Mouse (Mus musculus) embryonic facial prominence, embryonic 12.5 days (tissue): ENCODE results near the gene Prkar1a. TPM values are rescaled to one million over a fixed set of nuclear protein-coding genes. Genes with fewer than 3 reads are reported as not detected.

ENCODE experiments used
- ATAC-seq: fragments of 200-750 bp; cut with Nextera tagmentation; 2 replicates; pipeline ENCODE4 v1.8.0; 2017; ENCODE audit not compliant: insufficient number of reproducible peaks, insufficient read depth, low FRiP score, low TSS enrichment
- H3K27ac ChIP-seq: fragments of 300-500 bp; sonication (generic); 2 replicates; pipeline ENCODE4 v1.5.1; 2016; ENCODE audit warnings: mild to moderate bottlenecking
- H3K27me3 ChIP-seq: fragments of 300-500 bp; sonication (generic); 2 replicates; pipeline ENCODE4 v1.6.1; 2016; ENCODE audit warnings: mild to moderate bottlenecking, moderate library complexity
- H3K36me3 ChIP-seq: fragments of 300-500 bp; sonication (generic); 2 replicates; pipeline ENCODE4 v1.6.1; 2016; ENCODE audit warnings: mild to moderate bottlenecking
- H3K4me1 ChIP-seq: fragments of 300-500 bp; sonication (generic); 2 replicates; pipeline ENCODE4 v1.6.1; 2016
- H3K4me2 ChIP-seq: fragments of 300-500 bp; sonication (generic); replicated peaks from 2 replicates; pipeline ENCODE4 v1.6.1; 2016; ENCODE audit warnings: mild to moderate bottlenecking, moderate library complexity
- H3K4me3 ChIP-seq: fragments of 300-500 bp; sonication (generic); 2 replicates; pipeline ENCODE4 v1.5.1; 2016; ENCODE audit warnings: mild to moderate bottlenecking
- H3K9ac ChIP-seq: fragments of 300-500 bp; sonication (generic); 2 replicates; pipeline ENCODE4 v1.6.1; 2016; ENCODE audit warnings: mild to moderate bottlenecking, moderate library complexity
- H3K9me3 ChIP-seq: fragments of 300-500 bp; sonication (generic); 2 replicates; pipeline ENCODE4 v1.6.1; 2016; ENCODE audit warnings: mild to moderate bottlenecking, moderate library complexity
- WGBS: fragments of 180-500 bp; shearing (Covaris S2); methylation state at CpG from one replicate; pipeline ENCODE4 v1.1.7; 2016; 5-methylcytosine and 5-hydroxymethylcytosine counted together
- polyA plus RNA-seq: library from polyadenylated mRNA; unstranded; fragments of >200 nt; fragmentation: Nextera tagmentation; extraction: Ambion mirVana; gene quantifications from 2 replicates; pipeline ENCODE4 v1.2.1, GENCODE M21; 2016

The Prkar1a gene
- polyA plus RNA-seq, 1 experiment from 2014 or later = 392 TPM

DNA sequence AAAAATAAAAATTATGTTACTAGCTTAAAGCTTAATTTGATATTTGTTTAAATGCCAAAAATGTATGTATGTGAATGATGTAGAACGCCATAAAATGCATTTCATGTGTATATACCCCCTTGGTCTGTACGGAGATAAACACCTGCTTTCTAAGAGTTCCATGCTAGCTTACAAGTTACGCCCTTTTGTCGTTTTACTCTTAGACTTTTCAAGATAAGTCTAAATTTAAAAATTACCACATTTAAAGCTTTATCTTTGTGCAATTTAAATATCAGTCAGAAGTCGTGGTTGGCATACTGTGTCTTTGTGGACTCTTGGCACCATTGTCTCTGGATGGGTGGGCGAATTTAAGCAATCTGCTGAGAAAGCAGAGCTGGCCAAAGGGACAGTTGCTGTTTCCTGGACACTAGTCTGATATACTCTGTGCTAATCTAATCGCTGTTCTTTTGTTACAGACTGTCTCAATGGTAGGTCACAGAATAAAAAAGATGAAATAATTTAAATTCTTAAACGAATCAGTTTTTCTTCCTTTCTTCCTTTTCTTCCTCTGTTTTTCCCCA is 20.0 kb downstream of the Prkar1a start:
- no peak for ATAC-seq
- H3K27ac ChIP-seq = no peak overlapping the region
- H3K4me3 ChIP-seq = no peak overlapping the region
- no peak overlapping the region for H3K9ac ChIP-seq
- no peak overlapping the region for H3K4me2 ChIP-seq
- 90% methylated on average over 8 of the region's 8 CpGs for WGBS
- H3K4me1 ChIP-seq = peaks cover 3% of the 10 kb centered on the region; the same call in 1 of the 2 replicates
- H3K27me3 ChIP-seq = no peaks in the 10 kb centered on the region
- H3K36me3 ChIP-seq = peaks cover 50% of the 10 kb centered on the region
- no peaks in the 10 kb centered on the region for H3K9me3 ChIP-seq

DNA sequence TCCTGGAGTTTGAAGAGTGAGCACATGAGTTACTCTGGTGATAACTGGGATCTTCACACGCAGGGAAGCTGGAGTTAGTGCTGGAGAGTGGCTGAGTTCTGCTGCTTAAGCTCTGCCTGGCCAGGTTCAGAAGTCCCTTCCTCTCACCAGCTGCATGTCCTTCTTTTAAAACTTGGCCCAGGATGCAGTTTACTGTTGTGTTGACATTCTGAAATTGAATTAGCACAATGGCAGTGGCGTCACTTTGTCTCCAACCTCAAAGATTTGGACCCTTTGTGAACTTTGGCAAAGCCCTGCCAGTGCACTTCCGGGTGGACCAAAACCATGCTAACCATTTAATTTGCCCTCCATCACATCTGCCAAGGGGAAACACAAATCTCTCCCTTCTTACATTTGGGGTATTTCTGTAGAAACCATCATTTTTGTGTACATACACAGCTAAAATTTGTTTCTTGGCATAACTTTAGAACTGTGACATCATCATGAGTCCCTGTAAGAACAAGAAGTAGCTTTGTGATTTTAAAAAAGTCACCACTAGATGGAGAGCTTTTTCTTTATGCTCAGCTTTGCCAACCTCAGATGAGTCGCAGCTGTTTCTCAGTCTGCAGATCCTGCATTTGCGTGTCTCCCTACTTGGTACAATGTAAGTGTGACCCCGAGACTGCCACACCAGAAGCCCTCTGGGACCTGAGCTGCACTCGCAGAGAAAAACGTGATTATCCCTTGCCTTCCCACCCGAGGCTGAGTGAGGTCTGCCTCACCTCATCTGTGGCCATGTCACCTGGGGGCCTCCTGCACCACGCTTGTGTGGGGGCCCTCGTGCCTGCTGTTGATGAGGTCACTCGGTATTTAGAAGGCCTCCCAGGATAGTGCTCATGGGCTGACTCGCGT is 21.1 kb downstream of the Prkar1a start:
- H3K27ac ChIP-seq = no peak overlapping the region
- no peak overlapping the region for H3K4me2 ChIP-seq
- H3K27me3 ChIP-seq = no peaks in the 10 kb centered on the region
- WGBS = 52% methylated on average over 14 of the region's 14 CpGs
- peaks cover 3% of the 10 kb centered on the region; the same call in 1 of the 2 replicates for H3K4me1 ChIP-seq
- 0 out of 2 replicates have a peak, but pooled peaks have one; percentile 18 for ATAC-seq
- H3K9ac ChIP-seq = no peak overlapping the region
- no peaks in the 10 kb centered on the region for H3K9me3 ChIP-seq
- peaks cover 40% of the 10 kb centered on the region for H3K36me3 ChIP-seq
- H3K4me3 ChIP-seq = no peak overlapping the region

DNA sequence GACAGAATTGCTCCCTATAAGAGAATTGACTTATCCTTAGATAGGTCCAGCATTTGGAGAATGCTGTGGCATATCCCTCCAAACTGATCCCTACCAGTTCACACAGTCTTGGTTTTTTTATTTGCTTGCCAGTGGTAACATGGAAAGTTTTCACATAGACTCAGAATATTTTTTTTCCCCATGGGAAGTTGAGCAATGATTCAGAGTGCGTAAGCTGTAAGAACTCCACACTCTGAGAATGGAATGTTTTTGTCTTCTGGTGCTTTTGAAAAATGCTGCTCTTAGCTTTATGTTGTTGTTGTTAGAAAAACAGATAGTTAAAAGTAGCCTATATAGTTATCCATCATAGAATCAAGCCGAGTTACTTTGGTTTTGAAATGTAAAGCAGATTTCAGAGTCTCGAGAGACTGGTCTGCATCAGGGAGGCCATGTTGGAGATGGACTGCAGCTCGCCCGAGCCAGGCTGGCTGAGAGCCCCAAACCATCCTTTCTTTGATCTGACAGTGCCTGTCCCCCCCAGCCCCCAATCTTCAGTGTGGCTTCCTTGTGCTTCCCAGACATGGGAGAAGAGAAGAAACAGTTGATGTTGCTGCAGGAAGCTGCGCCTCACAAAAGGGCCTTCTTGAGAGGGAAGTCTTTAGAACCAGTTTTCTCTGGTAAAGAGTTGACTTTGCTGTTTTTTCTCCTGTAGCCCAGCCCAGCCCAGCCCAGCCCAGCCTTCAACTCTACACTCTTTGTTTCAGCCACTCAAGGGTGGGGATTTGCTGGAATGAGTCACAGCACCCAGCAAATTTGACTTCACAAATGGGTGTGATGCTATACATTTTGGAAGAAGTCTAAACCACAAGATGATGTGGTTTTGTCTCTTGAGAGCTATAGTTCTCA is 22.2 kb downstream of the Prkar1a start:
- Histone ChIP-seq H3K27ac (no peak overlapping the region), H3K36me3 (peaks cover 29% of the 10 kb centered on the region), H3K4me3 (no peak overlapping the region), H3K9me3 (no peaks in the 10 kb centered on the region), H3K27me3 (no peaks in the 10 kb centered on the region), H3K4me2 (no peak overlapping the region), H3K9ac (no peak overlapping the region), H3K4me1 (peaks cover 3% of the 10 kb centered on the region; the same call in 1 of the 2 replicates)
- 65% methylated on average over 6 of the region's 6 CpGs for WGBS
- ATAC-seq = no peak

DNA sequence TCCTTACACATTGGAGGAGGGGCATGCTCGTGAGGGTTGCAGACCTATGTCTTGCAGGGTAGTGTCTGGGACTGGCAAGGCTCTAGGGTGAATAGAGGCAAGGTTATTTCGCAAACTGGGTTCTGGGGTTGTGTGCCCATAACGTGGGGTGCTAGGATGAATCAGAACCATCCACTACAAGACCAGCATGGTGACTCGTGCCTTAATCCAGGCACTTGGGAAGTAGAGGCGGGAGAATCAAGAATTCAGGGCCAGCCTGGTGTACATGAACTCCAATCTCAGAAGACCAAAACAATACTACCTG is 22.8 kb downstream of the Prkar1a start:
- Histone ChIP-seq H3K27me3 (no peaks in the 10 kb centered on the region), H3K4me1 (peaks cover 3% of the 10 kb centered on the region; the same call in 1 of the 2 replicates), H3K4me3 (no peak overlapping the region), H3K4me2 (no peak overlapping the region), H3K27ac (no peak overlapping the region), H3K9ac (no peak overlapping the region), H3K9me3 (no peaks in the 10 kb centered on the region), H3K36me3 (peaks cover 23% of the 10 kb centered on the region)
- no peak for ATAC-seq
- 89% methylated on average over 5 of the region's 5 CpGs for WGBS

DNA sequence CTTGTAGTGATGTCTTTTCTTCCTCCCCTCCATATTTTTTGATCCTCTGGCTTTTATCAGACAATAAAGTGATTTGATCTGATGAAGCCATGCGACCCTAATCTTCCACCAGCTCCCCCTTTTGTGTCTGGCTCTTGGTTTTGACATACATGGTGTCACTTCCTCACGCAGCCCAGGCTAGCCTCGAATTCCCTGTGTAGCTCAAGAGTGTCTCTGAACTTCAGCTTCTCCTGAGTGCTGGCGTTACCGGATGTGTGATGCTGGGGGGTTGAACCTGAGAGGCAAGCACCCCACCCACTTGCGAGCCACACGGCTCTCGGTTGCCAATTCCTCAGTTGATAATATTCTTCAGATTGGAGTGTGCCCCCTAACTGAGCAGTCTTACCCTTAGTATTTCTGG is 23.2 kb downstream of the Prkar1a start:
- WGBS = 88% methylated on average over 8 of the region's 8 CpGs
- H3K36me3 ChIP-seq = peaks cover 19% of the 10 kb centered on the region
- no peak overlapping the region for H3K27ac ChIP-seq
- no peak overlapping the region for H3K4me3 ChIP-seq
- no peak overlapping the region for H3K9ac ChIP-seq
- no peak overlapping the region for H3K4me2 ChIP-seq
- ATAC-seq = no peak
- H3K4me1 ChIP-seq = peaks cover 3% of the 10 kb centered on the region; the same call in 1 of the 2 replicates
- H3K27me3 ChIP-seq = no peaks in the 10 kb centered on the region
- H3K9me3 ChIP-seq = no peaks in the 10 kb centered on the region

DNA sequence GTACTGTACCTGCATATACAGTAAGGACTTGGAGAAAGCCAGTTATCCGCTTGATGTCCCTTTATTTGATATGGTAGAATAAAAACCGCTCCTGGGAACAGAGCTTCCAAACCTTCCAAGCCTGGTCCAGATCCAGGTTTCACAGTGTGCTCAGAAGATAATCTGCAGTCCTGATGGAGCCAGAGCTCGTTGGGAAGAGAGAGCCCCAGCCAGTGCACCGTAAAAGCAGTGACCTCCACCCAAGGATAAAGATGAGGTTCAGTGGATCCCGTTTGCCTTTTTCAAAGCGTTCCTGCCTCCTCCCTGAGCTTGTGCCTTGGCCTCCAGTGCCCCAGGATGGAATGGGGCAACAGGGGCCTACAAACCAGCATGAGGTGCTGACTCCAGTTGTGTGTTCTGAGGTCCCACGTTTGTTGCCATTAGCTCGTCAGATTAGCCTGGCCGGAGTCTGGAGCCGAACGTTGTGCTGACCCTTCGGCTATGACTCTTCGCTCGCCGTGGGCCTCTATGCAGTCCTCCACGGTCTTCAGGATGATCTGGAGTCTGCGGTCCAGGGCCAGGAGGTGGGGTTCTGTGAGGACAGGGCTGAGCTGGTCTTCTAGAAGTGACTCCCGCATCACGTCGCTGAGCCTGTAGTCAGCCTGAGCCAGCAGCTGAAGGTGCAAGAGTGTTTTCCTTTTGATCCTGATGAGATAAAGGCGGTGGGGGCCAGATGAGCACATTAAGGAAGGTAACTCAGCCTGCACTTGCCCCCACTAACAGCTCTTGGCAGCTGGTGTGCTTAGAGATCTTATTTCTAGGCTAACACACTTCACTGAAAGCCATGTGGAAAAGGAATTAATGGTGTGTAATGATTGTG is 23.9 kb downstream of the Prkar1a start:
- Histone ChIP-seq H3K27me3 (no peaks in the 10 kb centered on the region), H3K4me2 (no peak overlapping the region), H3K9ac (no peak overlapping the region), H3K9me3 (no peaks in the 10 kb centered on the region), H3K4me1 (peaks cover 3% of the 10 kb centered on the region; the same call in 1 of the 2 replicates), H3K4me3 (no peak overlapping the region), H3K27ac (no peak overlapping the region), H3K36me3 (peaks cover 12% of the 10 kb centered on the region)
- WGBS = 71% methylated on average over 21 of the region's 21 CpGs
- ATAC-seq = no peak

DNA sequence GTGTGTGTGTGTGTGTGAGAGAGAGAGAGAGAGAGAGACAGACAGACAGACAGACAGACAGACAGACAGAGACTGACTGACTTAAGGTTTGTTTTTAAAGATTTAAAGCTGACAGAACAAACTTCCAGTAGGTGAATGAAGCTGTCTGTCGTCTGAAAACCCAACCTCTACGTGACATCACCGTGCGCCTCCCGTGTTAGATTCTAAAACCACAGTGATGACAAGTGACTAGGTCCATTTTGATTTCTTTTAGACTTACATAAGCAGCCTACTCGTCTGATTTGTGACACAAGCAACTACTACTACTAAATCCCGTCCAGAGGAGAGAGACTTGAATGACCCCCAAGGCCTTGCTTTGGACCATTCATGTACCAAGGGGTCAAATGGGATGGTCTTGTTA is 24.5 kb downstream of the Prkar1a start:
- H3K36me3 ChIP-seq = peaks cover 8% of the 10 kb centered on the region; the same call in 1 of the 2 replicates
- H3K9ac ChIP-seq = no peak overlapping the region
- peaks cover 3% of the 10 kb centered on the region; the same call in 1 of the 2 replicates for H3K4me1 ChIP-seq
- no peak overlapping the region for H3K27ac ChIP-seq
- no peak overlapping the region for H3K4me3 ChIP-seq
- WGBS = 86% methylated on average over 7 of the region's 7 CpGs
- H3K4me2 ChIP-seq = no peak overlapping the region
- no peaks in the 10 kb centered on the region for H3K27me3 ChIP-seq
- H3K9me3 ChIP-seq = no peaks in the 10 kb centered on the region
- no peak for ATAC-seq

DNA sequence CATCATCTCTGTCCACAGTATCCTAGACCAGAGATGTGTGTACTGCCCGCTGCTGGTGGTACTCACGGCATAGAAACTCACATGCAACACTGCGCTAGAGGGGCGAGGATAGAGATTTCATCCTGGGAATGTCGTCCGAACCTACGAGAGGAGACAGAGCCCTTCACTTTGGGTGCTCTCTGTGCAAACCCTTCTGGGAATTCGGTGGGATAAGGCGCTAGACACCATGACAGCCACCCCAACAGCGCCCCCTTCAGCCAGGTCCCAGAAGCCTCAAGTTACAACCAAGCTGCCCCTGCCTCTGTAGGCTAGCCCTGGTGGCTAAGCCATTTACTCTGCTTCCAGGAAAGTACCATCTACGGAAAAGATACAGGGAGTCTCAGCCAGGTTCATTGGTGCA is 25.3 kb downstream of the Prkar1a start:
- ATAC-seq = no peak
- Histone ChIP-seq H3K9ac (no peak overlapping the region), H3K4me2 (no peak overlapping the region), H3K27ac (no peak overlapping the region), H3K4me1 (peaks cover 3% of the 10 kb centered on the region; the same call in 1 of the 2 replicates), H3K4me3 (no peak overlapping the region), H3K27me3 (no peaks in the 10 kb centered on the region), H3K36me3 (peaks cover 5% of the 10 kb centered on the region; the same call in 1 of the 2 replicates), H3K9me3 (no peaks in the 10 kb centered on the region)
- WGBS = 77% methylated on average over 11 of the region's 11 CpGs

DNA sequence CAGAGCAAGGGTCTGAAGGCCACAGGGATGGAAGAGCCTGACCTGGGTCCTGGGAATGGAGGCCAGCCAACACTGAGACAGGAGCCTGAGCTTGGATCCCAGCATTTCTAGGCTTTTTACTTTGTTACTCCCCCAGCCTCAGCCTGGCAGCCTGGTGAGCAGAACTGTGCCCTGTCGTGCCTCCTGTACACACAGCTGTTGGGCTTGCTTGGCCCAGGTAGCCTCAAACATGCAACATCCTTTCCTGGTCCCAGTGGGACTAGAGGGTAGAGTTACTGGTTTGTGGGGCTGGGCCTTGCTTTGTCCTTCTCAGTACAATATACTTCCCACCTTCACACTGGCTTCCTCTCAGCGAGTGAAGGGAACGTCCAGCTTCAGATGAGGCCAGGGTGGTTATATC is 26.0 kb downstream of the Prkar1a start:
- Histone ChIP-seq H3K4me1 (peaks cover 3% of the 10 kb centered on the region; the same call in 1 of the 2 replicates), H3K9ac (no peak overlapping the region), H3K27ac (no peak overlapping the region), H3K9me3 (no peaks in the 10 kb centered on the region), H3K36me3 (no peaks in the 10 kb centered on the region), H3K27me3 (no peaks in the 10 kb centered on the region), H3K4me2 (no peak overlapping the region), H3K4me3 (no peak overlapping the region)
- 92% methylated on average over 3 of the region's 3 CpGs for WGBS
- ATAC-seq = no peak

DNA sequence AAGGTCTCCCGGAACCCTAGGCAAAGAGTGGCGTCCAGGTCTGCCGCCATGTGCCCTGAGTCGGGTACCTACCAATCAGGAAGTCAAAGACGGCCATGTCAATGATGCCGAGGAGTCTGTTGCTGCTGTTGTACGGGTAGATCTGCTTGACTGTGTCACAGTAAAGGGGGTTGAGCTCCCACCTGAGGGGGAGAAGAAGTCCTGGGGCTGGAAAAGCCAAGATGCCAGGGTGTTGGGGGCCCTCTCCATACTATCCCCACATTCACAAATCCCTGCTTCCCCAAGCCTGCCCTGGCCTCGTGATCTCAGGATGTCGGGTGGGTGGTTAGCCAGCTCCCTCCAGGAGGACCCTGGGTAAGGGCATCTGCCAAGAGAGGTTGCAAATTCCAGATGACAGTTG is 26.6 kb downstream of the Prkar1a start:
- Histone ChIP-seq H3K4me1 (peaks cover under 1% of the 10 kb centered on the region; the same call in 1 of the 2 replicates), H3K9me3 (no peaks in the 10 kb centered on the region), H3K4me3 (no peak overlapping the region), H3K4me2 (no peak overlapping the region), H3K9ac (no peak overlapping the region), H3K27ac (no peak overlapping the region), H3K36me3 (no peaks in the 10 kb centered on the region), H3K27me3 (no peaks in the 10 kb centered on the region)
- ATAC-seq = no peak
- 92% methylated on average over 9 of the region's 9 CpGs for WGBS
